Mouse (Mus musculus): ENCODE results near the gene Id3. TPM values are rescaled to one million over a fixed set of nuclear protein-coding genes. Genes with fewer than 3 reads are reported as not detected.

The Id3 gene
- polyA plus RNA-seq, 1 experiment from 2014 or later, result 41.3 TPM

Other genes starting within 250 kb of the Id3 start
- gene Cnr2, start 248.1 kb upstream of the Id3 start, polyA plus RNA-seq (2015; fragmentation: Nextera tagmentation; extraction: Ambion mirVana), result 2.8 and 3.0 TPM in 2 replicates
- gene Fuca1, start 222.8 kb upstream of the Id3 start, polyA plus RNA-seq (2015; fragmentation: Nextera tagmentation; extraction: Ambion mirVana), result 24.0 and 29.4 TPM in 2 replicates
- gene Hmgcl, start 197.0 kb upstream of the Id3 start, polyA plus RNA-seq (2015; fragmentation: Nextera tagmentation; extraction: Ambion mirVana), result 91.4 and 96.5 TPM in 2 replicates
- 38.6 and 46.9 TPM in 2 replicates for gene Gale, start 179.8 kb upstream of the Id3 start, polyA plus RNA-seq (2015; fragmentation: Nextera tagmentation; extraction: Ambion mirVana)
- gene Lypla2, start 170.9 kb upstream of the Id3 start, polyA plus RNA-seq (2015; fragmentation: Nextera tagmentation; extraction: Ambion mirVana), result 40.4 and 49.5 TPM in 2 replicates
- 73.9 and 81.7 TPM in 2 replicates for gene Pithd1, start 156.2 kb upstream of the Id3 start, polyA plus RNA-seq (2015; fragmentation: Nextera tagmentation; extraction: Ambion mirVana)
- 27.0 and 29.6 TPM in 2 replicates for gene Eloa, start 121.7 kb upstream of the Id3 start, polyA plus RNA-seq (2015; fragmentation: Nextera tagmentation; extraction: Ambion mirVana)
- gene Rpl11, start 90.1 kb upstream of the Id3 start, polyA plus RNA-seq (2015; fragmentation: Nextera tagmentation; extraction: Ambion mirVana), result 212 and 240 TPM in 2 replicates
- 85.3 and 95.6 TPM in 2 replicates for gene E2f2, start 28.9 kb downstream of the Id3 start, polyA plus RNA-seq (2015; fragmentation: Nextera tagmentation; extraction: Ambion mirVana)
- gene Asap3, start 62.9 kb downstream of the Id3 start, polyA plus RNA-seq (2015; fragmentation: Nextera tagmentation; extraction: Ambion mirVana), result 2.5 and 3.0 TPM in 2 replicates
- 19.2 and 20.9 TPM in 2 replicates for gene Tcea3, start 104.2 kb downstream of the Id3 start, polyA plus RNA-seq (2015; fragmentation: Nextera tagmentation; extraction: Ambion mirVana)
- gene Zfp46, start 141.2 kb downstream of the Id3 start, polyA plus RNA-seq (2015; fragmentation: Nextera tagmentation; extraction: Ambion mirVana), result 2.6 and 3.4 TPM in 2 replicates
- 49.4 and 49.6 TPM in 2 replicates for gene Hnrnpr, start 167.4 kb downstream of the Id3 start, polyA plus RNA-seq (2015; fragmentation: Nextera tagmentation; extraction: Ambion mirVana)

All from liver, embryonic 15.5 days (tissue).